Mouse (Mus musculus) liver, adult (tissue): ENCODE measurements around the gene Atp9a.

Source experiments
- GATA4 ChIP-seq: IDR thresholded peaks from 2 replicates; pipeline ENCODE4 v1.6.1; 2014; ENCODE audit warnings: mild to moderate bottlenecking, low read length; ENCODE audit not compliant: insufficient replicate concordance

The Atp9a gene

GRCm38 (mm10) chr2:168614170-168614872 lies 127.9 kb downstream of the Atp9a start:
- TF ChIP-seq GATA4, result no peak

- no peak for TF ChIP-seq GATA4
These were observed 128.9 kb downstream of the Atp9a start for GRCm38 (mm10) chr2:168613092-168613880.

- no peak for TF ChIP-seq GATA4
These were observed 131.3 kb downstream of the Atp9a start for GRCm38 (mm10) chr2:168610941-168611340.

- TF ChIP-seq GATA4, result no peak
These were observed 132.5 kb downstream of the Atp9a start for GRCm38 (mm10) chr2:168609653-168610248.

- TF ChIP-seq GATA4, result no peak
These were observed 134.1 kb downstream of the Atp9a start for GRCm38 (mm10) chr2:168608125-168608564.

GRCm38 (mm10) chr2:168604655-168605070 lies 137.5 kb downstream of the Atp9a start:
- TF ChIP-seq GATA4, result no peak

GRCm38 (mm10) chr2:168602387-168602741 lies 139.8 kb downstream of the Atp9a start:
- TF ChIP-seq GATA4, result no peak

- no peak for TF ChIP-seq GATA4
These were observed 140.5 kb downstream of the Atp9a start, which contains the start of gene Nfatc2 for GRCm38 (mm10) chr2:168601491-168602386. TSS of gene Nfatc2 (minus strand) at chr2:168601657.

- no peak for TF ChIP-seq GATA4
These were observed 141.3 kb downstream of the Atp9a start for GRCm38 (mm10) chr2:168600750-168601490.

- TF ChIP-seq GATA4, result no peak
These were observed 146.5 kb downstream of the Atp9a start for GRCm38 (mm10) chr2:168595693-168596092.

GRCm38 (mm10) chr2:168593676-168594075 lies 148.5 kb downstream of the Atp9a start:
- no peak for TF ChIP-seq GATA4

- TF ChIP-seq GATA4, result no peak
These were observed 149.2 kb downstream of the Atp9a start for GRCm38 (mm10) chr2:168593004-168593403.

GRCm38 (mm10) chr2:168591076-168591475 lies 151.1 kb downstream of the Atp9a start:
- TF ChIP-seq GATA4, result no peak

- no peak for TF ChIP-seq GATA4
These were observed 151.7 kb downstream of the Atp9a start for GRCm38 (mm10) chr2:168590556-168590955.
